Mouse (Mus musculus) intestine, embryonic 15.5 days (tissue): ENCODE measurements at regions not wholly inside any gene's neighbourhood (a gene's known extent, or its start where the extent isn't known, plus 50 kb on each side); places are given as distances from the start of the nearest gene placed in this dataset.

Experiments used
- ATAC-seq: fragments of 200-750 bp; cut with Nextera tagmentation; 2 replicates; pipeline ENCODE4 v1.8.0; 2017; ENCODE audit warnings: moderate TSS enrichment, moderate library complexity
- H3K27ac ChIP-seq: fragments of 300-500 bp; sonication (generic); 2 replicates; pipeline ENCODE4 v1.5.1; 2015; ENCODE audit warnings: mild to moderate bottlenecking, inconsistent platforms
- H3K27me3 ChIP-seq: fragments of 300-500 bp; sonication (generic); replicated peaks from 2 replicates; pipeline ENCODE4 v1.6.1; 2015; ENCODE audit warnings: inconsistent platforms
- H3K36me3 ChIP-seq: fragments of 300-500 bp; sonication (generic); 2 replicates; pipeline ENCODE4 v1.6.1; 2015; ENCODE audit warnings: inconsistent platforms
- H3K4me1 ChIP-seq: fragments of 300-500 bp; sonication (generic); replicated peaks from 2 replicates; pipeline ENCODE4 v1.6.1; 2015; ENCODE audit warnings: inconsistent platforms
- H3K4me2 ChIP-seq: fragments of 300-500 bp; sonication (generic); replicated peaks from 2 replicates; pipeline ENCODE4 v1.6.1; 2015; ENCODE audit warnings: mild to moderate bottlenecking, inconsistent platforms
- H3K4me3 ChIP-seq: fragments of 300-500 bp; sonication (generic); replicated peaks from 2 replicates; pipeline ENCODE4 v1.5.1; 2015; ENCODE audit warnings: inconsistent platforms
- H3K9ac ChIP-seq: fragments of 300-500 bp; sonication (generic); 2 replicates; pipeline ENCODE4 v1.6.1; 2015; ENCODE audit warnings: inconsistent platforms
- H3K9me3 ChIP-seq: fragments of 300-500 bp; sonication (generic); 2 replicates; pipeline ENCODE4 v1.6.1; 2016; ENCODE audit warnings: inconsistent platforms
- WGBS: fragments of 180-500 bp; shearing (Covaris S2); methylation state at CpG from one replicate; pipeline ENCODE4 v1.1.7; 2015; 5-methylcytosine and 5-hydroxymethylcytosine counted together

DNA sequence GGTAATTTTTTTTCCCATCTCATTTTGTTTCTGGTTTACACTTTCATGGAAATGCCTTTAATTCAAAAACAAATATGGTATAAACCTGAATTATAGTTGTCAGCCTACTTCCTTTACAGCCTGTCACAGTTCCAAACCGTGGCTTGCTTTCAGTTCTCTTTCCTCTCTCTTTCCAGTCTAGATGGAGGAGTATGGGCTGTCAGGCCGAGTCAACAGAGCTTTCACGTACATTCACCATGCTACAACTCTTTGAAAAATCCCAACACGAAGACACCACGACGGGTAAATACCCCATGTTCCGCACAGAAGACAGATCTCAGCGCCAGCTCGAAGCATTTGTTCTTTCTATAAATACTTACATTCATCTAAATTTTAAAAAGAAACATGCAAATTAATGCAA, 125.2 kb upstream of the Ufm1 start:
- H3K27ac ChIP-seq, result no peak overlapping the region
- 71% methylated on average over 9 of the region's 9 CpGs for WGBS
- no peaks in the 10 kb centered on the region for H3K27me3 ChIP-seq
- no peak for ATAC-seq
- H3K4me3 ChIP-seq, result no peak overlapping the region
- H3K4me2 ChIP-seq, result no peak overlapping the region
- H3K4me1 ChIP-seq, result no peaks in the 10 kb centered on the region
- no peaks in the 10 kb centered on the region for H3K36me3 ChIP-seq
- no peak overlapping the region for H3K9ac ChIP-seq
- no peaks in the 10 kb centered on the region for H3K9me3 ChIP-seq

DNA sequence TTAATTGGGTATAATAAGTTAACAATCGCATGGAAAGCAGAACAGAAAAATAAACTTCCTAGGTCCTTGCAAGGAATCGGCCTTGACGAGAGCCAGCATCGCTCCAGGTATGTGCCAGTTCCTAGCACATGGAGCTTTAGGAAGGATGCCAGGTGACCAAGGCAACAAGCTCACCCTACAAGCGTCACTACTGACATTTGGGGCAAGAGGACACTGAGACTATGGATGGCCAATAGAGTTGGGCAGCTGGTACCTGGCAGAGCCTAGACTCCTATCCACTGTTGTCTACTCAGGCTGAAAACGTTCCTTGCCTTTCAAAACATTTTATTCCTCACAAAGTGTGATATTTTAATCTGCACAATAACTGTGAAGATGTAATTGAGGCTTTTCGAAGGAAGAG, 124.6 kb upstream of the Ufm1 start:
- no peaks in the 10 kb centered on the region for H3K9me3 ChIP-seq
- H3K36me3 ChIP-seq, result no peaks in the 10 kb centered on the region
- H3K27ac ChIP-seq, result no peak overlapping the region
- H3K4me3 ChIP-seq, result no peak overlapping the region
- ATAC-seq, result no peak
- no peaks in the 10 kb centered on the region for H3K4me1 ChIP-seq
- H3K27me3 ChIP-seq, result no peaks in the 10 kb centered on the region
- 82% methylated on average over 7 of the region's 7 CpGs for WGBS
- no peak overlapping the region for H3K4me2 ChIP-seq
- no peak overlapping the region for H3K9ac ChIP-seq

DNA sequence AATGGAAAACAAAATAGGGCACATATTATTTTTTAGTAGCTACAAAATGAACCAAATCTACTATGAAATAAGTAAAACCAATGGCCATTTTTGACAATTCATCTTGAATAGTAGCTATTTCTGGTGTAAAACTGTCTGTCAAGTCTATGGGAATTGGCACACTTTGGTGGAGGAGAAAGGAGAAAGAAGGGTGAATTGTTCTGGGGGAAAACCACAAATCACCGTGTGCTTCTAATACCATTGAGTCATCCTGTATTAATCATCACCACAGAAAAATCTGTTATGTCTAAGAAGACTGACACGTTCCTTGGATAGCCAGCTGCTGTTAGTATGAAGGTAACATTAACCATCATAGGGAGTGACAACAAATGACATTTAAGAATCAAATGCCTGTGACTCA, 123.7 kb upstream of the Ufm1 start:
- H3K9ac ChIP-seq, result no peak overlapping the region
- H3K4me1 ChIP-seq, result no peaks in the 10 kb centered on the region
- H3K27me3 ChIP-seq, result no peaks in the 10 kb centered on the region
- 79% methylated on average over 2 of the region's 2 CpGs for WGBS
- no peak for ATAC-seq
- no peaks in the 10 kb centered on the region for H3K9me3 ChIP-seq
- H3K4me3 ChIP-seq, result no peak overlapping the region
- H3K36me3 ChIP-seq, result no peaks in the 10 kb centered on the region
- no peak overlapping the region for H3K4me2 ChIP-seq
- H3K27ac ChIP-seq, result no peak overlapping the region

DNA sequence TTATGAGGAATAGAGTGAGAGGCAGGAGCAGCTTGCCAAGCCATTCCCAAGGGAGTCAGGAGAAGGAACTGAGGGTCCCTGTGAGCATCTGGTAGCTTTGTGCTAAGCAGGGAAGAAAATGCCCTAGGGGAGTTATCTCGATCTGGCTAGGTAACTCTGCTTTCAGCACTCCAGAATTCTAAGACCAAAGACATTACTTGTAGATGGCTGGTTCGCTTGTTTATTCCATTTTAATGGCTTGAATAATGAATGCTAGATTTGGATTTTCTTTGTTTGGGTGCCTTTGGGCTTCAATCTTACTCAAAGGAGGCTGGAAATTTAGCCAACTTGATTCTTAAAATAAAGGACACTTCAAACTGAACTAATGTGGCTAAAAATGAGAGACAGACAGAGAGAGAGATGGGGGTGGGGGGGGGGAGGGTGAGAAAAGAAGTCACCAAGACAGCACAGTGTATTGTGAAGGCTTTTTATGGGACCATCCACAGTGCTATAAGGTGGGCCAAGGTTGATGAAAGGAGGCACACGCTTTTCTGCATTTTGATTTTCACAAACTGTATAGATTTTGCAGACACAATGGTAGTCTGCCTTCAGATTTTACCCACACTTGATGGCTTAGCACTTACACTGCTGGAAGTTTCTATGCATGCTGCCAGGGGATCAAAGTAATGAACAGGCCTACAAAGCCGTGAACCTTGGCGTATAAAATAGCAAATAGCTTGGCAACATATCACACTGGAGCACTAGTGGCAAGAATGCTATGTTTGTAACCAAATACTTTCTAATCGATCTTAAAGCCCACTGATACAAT, 121.3 kb upstream of the Ufm1 start:
- Histone ChIP-seq H3K4me1 (no peaks in the 10 kb centered on the region), H3K27me3 (no peaks in the 10 kb centered on the region), H3K27ac (no peak overlapping the region), H3K36me3 (no peaks in the 10 kb centered on the region), H3K9ac (no peak overlapping the region), H3K4me2 (no peak overlapping the region), H3K9me3 (no peaks in the 10 kb centered on the region), H3K4me3 (no peak overlapping the region)
- 91% methylated on average over 6 of the region's 6 CpGs for whole genome bisulfite sequencing
- ATAC-seq, result no peak

DNA sequence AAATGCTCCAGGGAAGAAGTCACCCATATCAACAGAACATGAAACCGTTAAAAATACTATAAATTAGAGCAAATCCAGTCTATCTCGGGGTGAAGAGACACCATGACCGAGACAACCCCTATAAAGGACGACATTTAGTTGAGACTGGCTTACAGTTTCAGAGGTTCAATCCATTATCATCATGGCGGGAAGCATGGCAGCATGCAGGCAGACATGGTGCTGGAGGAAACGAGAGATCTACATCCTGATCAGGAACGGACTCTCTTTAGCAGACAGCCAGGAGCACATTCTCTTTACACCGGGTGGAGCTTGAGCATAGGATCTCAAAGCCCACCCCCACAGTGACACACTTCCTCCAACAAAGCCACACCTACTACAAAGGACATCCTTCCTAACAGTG, 118.7 kb upstream of the Ufm1 start:
- Histone ChIP-seq H3K27me3 (no peaks in the 10 kb centered on the region), H3K4me1 (no peaks in the 10 kb centered on the region), H3K36me3 (no peaks in the 10 kb centered on the region), H3K4me3 (no peak overlapping the region), H3K27ac (no peak overlapping the region), H3K9me3 (no peaks in the 10 kb centered on the region), H3K9ac (no peak overlapping the region), H3K4me2 (no peak overlapping the region)
- no peak for ATAC-seq
- 95% methylated on average over 8 of the region's 8 CpGs for WGBS

DNA sequence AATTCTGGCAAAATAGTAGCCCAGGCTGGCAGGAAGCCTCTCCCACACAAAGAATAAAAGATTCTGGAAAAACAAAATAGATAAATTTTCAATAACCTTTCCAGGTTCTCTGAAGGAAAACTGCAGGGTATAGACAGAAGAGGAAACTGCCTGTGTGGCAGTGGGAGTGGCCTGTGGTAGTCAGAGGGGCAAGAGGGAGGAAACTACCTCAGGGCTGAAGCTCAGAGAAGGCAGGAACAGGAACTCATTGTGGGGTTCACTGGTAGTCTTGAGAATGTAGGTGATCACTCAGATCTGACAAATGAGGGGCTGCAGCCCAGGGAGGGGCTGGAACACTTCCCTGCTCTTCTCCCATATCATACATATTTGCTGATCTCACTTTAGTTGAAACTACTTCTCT, 118.0 kb upstream of the Ufm1 start:
- no peak overlapping the region for H3K27ac ChIP-seq
- no peak overlapping the region for H3K9ac ChIP-seq
- no peaks in the 10 kb centered on the region for H3K27me3 ChIP-seq
- H3K4me2 ChIP-seq, result no peak overlapping the region
- ATAC-seq, result no peak
- no peak overlapping the region for H3K4me3 ChIP-seq
- H3K9me3 ChIP-seq, result no peaks in the 10 kb centered on the region
- no peaks in the 10 kb centered on the region for H3K4me1 ChIP-seq
- no peaks in the 10 kb centered on the region for H3K36me3 ChIP-seq

- Histone ChIP-seq H3K4me2 (no peak overlapping the region), H3K4me3 (no peak overlapping the region), H3K4me1 (no peaks in the 10 kb centered on the region), H3K27ac (no peak overlapping the region), H3K9ac (no peak overlapping the region), H3K36me3 (no peaks in the 10 kb centered on the region), H3K27me3 (no peaks in the 10 kb centered on the region), H3K9me3 (no peaks in the 10 kb centered on the region)
- ATAC-seq, result no peak
- WGBS, result 89% methylated on average over 5 of the region's 5 CpGs
These were observed 113.9 kb upstream of the Ufm1 start for GRCm38 (mm10) chr3:53977379-53978080.

DNA sequence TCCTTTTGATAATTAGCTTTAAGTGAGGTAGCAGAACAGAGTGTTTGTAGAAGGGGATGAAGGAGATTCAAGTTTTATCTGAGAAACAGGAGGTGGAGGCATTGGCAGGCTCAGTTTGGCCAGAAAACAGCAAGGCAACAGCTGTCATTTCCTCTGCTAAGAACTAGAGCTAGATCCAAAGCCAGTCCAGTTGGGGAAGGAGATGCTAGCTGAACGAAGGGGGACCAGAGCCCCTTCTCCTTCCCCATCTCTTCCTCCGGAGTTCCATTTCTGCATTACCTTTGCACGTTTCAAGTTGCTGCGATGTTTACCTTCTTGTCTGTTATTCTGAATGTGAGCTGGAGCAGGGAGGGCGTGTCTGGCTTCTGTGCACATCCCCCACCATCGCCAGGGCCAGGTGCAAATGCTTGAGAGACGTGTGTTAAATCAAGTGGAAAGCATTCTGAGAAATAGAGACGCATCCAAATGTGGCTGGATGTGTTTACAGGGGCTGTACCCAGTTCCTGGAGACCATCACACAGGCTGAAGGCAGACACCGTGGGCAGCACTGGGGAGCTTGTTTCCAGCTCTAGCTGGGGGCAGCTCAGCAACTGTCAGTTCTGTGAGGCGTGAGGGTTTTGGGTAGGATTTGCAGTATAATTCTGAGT, 111.4 kb upstream of the Ufm1 start:
- H3K4me2 ChIP-seq, result no peak overlapping the region
- H3K9ac ChIP-seq, result no peak overlapping the region
- no peaks in the 10 kb centered on the region for H3K27me3 ChIP-seq
- no peaks in the 10 kb centered on the region for H3K9me3 ChIP-seq
- ATAC-seq, result no peak
- H3K27ac ChIP-seq, result no peak overlapping the region
- H3K4me3 ChIP-seq, result no peak overlapping the region
- no peaks in the 10 kb centered on the region for H3K4me1 ChIP-seq
- 19% methylated on average over 10 of the region's 10 CpGs for WGBS
- no peaks in the 10 kb centered on the region for H3K36me3 ChIP-seq

GRCm38 (mm10) chr3:53969000-53969641, 105.5 kb upstream of the Ufm1 start:
- H3K27ac ChIP-seq, result no peak overlapping the region
- H3K9me3 ChIP-seq, result no peaks in the 10 kb centered on the region
- H3K4me2 ChIP-seq, result no peak overlapping the region
- no peak overlapping the region for H3K9ac ChIP-seq
- ATAC-seq, result no peak
- no peaks in the 10 kb centered on the region for H3K36me3 ChIP-seq
- 48% methylated on average over 5 of the region's 5 CpGs for WGBS
- H3K4me3 ChIP-seq, result no peak overlapping the region
- no peaks in the 10 kb centered on the region for H3K27me3 ChIP-seq
- H3K4me1 ChIP-seq, result no peaks in the 10 kb centered on the region

DNA sequence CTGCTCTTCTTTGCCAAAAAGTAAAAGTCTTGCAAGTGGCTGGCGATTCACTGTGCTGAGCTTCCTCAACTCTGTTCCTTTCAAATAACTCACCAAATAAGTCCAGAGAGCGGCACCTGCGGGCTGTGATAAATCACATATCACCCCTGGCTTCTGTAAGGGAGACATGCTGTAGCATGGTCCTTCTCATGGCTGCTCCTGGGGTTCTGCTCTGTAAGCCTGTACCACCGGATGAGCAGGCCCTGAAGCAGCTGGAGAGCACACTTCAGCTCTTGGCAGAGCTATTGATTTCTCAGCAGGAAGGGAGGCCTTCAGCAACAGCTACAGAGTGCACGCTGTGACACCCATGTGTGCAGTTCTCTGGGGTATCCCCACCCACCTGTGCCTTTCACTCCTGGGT, 101.5 kb upstream of the Ufm1 start:
- 39% methylated on average over 5 of the region's 5 CpGs for WGBS
- no peak for ATAC-seq
- H3K27ac ChIP-seq, result no peak overlapping the region
- no peak overlapping the region for H3K9ac ChIP-seq
- no peak overlapping the region for H3K4me3 ChIP-seq
- H3K9me3 ChIP-seq, result no peaks in the 10 kb centered on the region
- H3K27me3 ChIP-seq, result no peaks in the 10 kb centered on the region
- H3K36me3 ChIP-seq, result no peaks in the 10 kb centered on the region
- no peaks in the 10 kb centered on the region for H3K4me1 ChIP-seq
- no peak overlapping the region for H3K4me2 ChIP-seq

GRCm38 (mm10) chr3:53953801-53954200, 90.2 kb upstream of the Ufm1 start:
- Histone ChIP-seq H3K9ac (no peak overlapping the region), H3K4me2 (no peak overlapping the region), H3K4me3 (no peak overlapping the region), H3K27me3 (no peaks in the 10 kb centered on the region), H3K27ac (no peak overlapping the region), H3K4me1 (no peaks in the 10 kb centered on the region), H3K9me3 (no peaks in the 10 kb centered on the region), H3K36me3 (no peaks in the 10 kb centered on the region)
- 96% methylated on average over 2 of the region's 2 CpGs for WGBS
- ATAC-seq, result no peak

GRCm38 (mm10) chr3:53939684-53940189, 76.1 kb upstream of the Ufm1 start:
- ATAC-seq, result no peak
- Histone ChIP-seq H3K9ac (no peak overlapping the region), H3K36me3 (no peaks in the 10 kb centered on the region), H3K4me2 (no peak overlapping the region), H3K27me3 (no peaks in the 10 kb centered on the region), H3K4me1 (no peaks in the 10 kb centered on the region), H3K27ac (no peak overlapping the region), H3K4me3 (no peak overlapping the region), H3K9me3 (no peaks in the 10 kb centered on the region)
- 77% methylated on average over 3 of the region's 3 CpGs for WGBS
